Mouse (Mus musculus): Measurements from ENCODE around the gene Mapk13.
"Not testable (repeated sequence)": the region's sequence is repeated elsewhere in the genome, so short reads cannot be mapped to it uniquely, and the experiment has no call there.

Mapk13 gene

DNA sequence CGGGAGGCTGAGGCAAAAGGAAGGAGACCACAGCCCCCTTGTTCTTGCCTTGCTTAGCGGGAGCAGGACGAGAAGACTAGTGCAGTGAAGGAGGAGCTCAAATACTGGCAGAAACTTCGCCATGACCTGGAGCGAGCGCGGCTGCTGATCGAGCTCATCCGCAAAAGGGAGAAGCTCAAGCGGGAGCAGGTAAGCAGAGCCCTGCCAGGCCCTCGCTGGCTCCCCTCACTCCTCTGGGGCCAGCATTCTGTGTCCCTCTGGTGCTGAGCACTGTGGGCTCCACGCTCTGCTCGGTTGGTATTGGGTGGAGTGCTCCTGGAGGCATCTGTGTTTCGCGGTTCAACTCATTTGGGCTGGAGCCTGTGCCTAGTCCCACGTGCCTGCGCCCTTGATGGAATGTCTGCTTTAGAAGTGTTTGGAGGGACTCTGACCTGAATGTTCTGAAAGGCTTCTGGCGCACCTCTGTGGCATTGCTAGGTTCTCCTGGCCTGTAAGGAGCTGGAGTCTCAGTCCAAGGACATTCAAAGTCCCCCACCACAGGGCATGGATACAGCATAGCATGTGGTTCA is 45.5 kb downstream of the Mapk13 start:
- no peak for DNase-seq (ENCODE audit: low read depth)

DNA sequence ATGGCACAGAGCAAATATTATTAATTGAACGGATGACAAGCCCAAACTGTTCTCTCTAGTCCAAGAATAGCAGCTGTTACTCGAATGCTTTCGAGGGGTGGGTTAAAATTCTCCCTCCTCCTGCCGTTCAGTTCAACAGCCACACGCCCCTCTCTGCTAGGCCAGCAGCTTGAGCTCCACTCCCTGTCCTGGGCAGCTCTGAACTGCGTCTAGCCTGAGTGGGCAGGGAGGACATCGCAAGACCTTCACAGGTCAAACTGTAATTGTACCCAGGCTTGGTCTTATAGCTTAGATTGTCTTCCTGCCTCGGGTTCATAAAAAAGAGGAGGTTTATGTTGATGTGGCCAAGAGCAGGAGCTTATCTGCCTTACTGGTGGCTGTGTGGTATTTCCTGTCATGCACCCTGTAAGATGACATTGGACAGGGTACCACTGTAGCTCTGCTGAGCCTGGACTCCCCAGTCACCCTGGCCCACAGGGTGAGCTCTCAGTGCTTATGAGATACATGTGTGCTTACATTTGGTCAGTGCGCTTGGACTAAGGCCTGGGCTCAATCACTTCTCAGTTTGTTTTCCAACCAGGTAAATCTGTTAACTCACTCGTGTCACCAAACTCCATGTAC is 46.4 kb downstream of the Mapk13 start:
- no peak for DNase-seq (ENCODE audit: low read depth)

DNA sequence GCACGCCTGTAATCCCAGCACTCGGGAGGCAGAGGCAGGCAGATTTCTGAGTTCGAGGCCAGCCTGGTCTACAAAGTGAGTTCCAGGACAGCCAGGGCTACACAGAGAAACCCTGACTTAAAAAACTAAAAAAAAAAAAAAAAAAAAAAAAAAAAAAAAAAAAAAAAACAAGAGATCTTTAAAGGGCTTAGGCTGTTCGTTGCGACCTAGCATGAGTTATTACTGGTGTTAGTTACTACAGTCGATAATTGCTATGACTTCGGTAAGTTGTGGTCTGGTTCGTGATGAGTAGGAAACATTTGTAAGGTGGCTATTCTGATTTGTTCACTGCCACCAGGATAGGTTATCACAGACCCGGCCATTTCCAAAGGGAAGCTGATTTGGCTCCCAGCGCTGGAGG is 47.2 kb downstream of the Mapk13 start:
- not testable (repeated sequence) for DNase-seq (ENCODE audit: low read depth)

DNA sequence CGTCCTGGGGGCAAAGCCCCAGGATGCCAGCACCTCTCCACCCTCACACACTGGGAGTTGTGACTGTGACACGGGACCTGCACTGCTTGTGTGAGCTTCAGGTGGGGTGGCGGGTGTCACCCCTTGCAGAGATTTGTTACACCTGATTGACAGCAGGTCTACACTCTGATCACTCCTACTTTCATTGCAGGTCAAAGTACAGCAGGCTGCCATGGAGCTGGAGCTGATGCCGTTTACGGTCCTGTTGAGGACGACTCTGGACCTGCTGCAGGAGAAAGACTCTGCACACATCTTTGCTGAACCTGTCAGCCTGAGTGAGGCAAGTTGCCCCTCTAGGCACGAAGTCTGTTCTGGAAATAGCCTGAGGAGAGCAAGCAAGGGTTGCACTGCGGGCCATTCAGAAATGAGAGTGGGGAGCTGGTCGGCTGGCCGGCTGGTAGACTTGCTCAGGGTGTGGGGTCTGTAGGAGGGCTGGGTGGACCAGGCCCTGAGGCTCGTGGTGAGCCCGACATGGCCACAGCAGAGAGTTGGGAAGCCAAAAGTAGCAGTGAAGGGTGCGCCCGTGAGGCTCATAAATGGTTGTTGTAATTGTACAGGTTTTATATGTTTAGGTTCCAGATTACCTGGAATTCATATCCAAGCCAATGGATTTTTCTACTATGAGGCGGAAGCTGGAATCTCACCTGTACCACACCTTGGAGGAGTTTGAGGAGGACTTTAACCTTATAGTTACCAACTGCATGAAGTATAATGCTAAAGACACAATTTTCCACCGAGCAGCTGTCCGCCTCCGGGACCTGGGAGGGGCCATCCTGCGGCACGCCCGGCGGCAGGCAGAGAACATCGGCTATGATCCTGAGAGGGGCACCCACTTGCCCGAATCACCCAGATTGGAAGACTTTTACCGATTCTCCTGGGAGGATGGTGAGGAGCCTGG is 48.0 kb downstream of the Mapk13 start:
- DNase-seq (ENCODE audit: low read depth), result no peak

DNA sequence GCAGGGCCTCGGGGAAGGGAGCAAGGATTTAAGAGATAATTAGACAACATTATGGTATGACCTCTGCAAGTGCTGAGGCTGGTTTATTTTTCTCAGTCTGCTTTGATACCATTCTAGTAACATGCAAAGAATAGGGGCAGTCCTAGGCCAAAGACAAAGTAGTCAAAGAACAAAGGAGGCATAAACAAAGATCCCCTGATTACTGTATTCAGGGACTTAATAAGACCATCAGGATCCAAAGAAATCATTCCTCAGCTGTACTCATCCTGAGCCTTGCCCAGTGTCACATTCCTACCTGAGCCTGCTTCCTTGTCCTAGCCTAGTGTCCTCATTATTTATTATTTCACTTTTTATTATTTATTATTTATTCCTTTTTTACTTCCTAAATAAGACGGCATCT is 51.1 kb downstream of the Mapk13 start:
- DNase-seq (ENCODE audit: low read depth), result no peak

DNA sequence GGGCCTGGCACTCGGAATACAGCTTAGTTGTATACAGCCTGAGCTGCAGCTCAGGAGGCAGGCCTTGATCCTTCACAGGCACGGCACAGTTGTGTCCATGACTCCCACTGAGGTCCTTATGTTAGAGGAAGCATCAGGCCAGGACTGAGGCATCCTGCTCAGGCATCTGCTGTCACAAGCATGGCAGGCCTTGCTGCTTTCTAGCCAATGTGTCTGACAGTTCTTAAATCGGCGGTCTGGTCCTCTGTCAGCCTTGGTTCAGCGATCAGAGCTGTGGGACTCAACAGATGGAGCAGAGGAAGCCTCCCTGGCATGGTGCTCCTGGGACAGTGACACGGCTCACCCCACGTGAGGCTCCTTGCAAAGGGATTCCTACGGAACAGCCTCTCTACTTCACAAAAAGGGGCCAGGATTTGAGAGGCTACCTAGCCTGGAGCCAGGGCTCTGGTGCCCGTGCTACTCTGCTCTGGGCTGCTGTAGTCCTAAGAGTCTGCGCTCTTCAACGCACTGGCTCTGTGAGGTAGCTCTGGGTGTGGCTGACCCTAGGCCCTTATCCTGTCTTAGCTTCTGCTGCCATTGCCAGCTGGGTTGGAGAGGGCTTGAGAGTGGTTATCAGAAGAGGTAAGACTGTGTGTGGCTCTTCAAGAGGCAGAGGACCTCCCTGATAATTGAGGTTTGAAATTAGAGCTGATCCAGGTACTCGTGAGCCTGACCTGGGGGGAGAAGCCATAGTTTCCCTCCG is 54.1 kb downstream of the Mapk13 start:
- DNase-seq (ENCODE audit: low read depth), result no peak

DNA sequence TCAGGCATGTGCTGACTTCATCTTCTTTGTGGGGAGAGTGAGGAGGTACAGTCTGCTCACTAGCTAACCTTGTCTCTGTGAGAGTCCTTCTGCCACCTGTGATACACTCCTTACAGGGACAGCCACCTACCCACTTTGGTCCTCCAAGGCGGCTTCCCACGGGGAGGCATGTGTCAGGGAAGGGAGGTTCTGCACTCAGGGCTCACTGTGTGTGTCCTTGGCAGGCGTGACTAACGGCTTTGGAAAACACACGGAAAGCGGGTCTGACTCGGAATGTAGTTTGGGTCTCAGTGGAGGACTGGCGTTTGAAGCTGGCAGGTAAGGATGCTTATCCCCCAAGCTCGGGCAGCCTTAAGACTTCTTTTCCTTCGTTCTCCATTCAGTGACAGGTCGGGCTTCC is 54.7 kb downstream of the Mapk13 start:
- no peak for DNase-seq (ENCODE audit: low read depth)

DNA sequence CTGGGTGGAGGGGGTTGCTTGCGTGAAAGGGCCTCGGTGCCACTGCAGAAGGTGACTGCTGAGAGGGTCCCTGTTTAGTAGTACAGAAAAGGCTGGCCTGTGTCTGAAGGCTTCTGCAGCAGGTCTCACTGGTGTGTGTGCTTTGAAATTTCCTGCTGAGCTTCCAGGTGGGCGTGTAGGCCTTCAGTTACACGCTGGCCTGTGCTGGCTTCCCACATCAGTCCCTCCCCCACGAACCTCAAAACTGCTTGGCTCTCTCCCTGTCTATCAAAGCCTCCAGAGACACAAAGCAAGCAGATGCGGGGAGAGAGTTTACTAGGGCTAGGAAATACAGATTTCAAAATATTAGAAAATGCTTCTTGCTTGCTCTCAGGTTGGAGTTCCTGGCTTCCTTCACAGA is 55.8 kb downstream of the Mapk13 start:
- no peak for DNase-seq (ENCODE audit: low read depth)

DNA sequence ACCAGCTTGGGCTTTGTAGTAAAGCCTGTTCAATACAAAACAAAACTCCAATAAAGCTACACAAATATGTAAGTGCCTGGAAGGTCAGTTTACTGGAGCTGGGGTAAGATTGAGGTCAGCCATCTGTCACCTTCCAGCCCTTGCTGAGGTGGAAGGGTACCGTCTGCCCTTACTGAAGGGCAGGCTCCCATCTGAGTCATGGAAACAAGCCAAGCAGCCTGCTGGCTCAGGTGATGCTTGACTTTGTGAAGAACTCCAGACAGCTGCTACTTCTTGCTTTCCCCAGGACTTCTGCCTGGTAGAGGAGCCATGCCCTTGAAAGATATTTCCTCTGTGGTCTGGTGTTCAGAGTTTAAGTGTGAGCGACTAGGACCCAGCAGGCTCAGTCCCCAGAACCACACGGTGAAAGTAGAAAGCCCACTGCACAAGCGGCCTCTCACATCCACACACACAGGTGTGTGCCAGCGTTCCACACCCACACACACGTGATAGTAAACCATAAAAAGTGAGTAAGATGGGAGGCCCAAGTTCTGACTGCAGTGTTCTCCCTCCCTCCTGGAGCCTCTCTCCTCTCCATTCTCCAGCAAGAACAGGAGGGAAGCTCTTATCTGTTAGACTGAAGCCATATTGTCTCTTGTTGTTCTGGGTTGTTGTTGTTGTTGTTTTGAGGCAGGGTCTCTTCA is 56.4 kb downstream of the Mapk13 start:
- DNase-seq (ENCODE audit: low read depth), result no peak

DNA sequence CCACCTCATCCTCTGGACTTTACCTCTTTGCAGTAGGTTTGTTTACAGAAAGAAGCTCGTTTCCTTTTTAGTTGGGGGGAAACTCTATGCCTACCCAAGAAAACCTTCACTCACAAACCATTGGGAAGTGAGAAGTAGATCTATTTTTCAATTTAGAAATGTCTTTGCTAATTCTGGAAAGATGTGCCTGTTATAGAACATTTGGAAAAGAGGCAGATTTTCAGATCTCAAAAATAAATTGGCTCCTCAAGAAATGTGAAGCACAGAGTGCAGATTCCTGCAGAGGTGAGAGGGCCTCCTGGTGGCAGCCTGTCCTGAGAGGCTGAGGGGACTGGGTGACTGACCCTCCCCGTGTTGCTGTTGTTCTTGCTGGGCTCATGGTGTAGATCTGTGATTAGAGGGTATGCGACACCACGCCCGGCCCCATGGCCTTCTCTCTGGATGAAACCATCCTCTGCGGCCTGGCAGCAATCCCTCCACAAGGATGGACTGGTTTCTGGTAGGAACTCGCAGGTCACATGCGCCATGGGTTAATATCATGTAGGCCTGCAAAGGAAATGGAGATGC is 58.7 kb downstream of the Mapk13 start:
- DNase-seq (ENCODE audit: low read depth), result no peak

DNA sequence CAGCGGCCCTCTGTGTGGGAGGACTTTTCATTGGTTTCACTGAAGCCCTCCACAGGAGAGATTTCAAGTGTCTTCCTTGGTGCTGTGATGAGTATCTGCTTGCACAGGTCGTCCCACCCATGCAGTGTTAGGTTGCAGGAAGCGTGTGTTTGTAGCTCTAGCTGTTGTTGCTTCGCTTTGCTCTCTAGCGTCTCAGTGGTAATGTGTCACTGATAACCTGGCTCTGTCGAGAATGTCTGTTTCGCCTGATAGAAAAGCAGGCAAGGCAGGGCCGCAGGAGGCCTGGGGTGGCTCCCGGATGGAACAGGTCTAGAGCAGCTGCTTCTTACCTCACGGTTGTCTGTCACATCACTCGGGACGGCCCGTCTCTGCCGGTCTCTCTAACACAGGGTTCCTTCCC is 60.0 kb downstream of the Mapk13 start:
- no peak for DNase-seq (ENCODE audit: low read depth)

Data from naive thymus-derived CD4-positive, alpha-beta T cell, adult 2 months (primary cell).